Mouse (Mus musculus): ENCODE results near the gene Zkscan8. TPM values are rescaled to one million over a fixed set of nuclear protein-coding genes. Genes with fewer than 3 reads are reported as not detected.

Gene Zkscan8
- 19.1 TPM for polyA plus RNA-seq (2015; fragmentation: Illumina TruSeq; extraction: RNeasy Lipid Tissue Mini Kit (QIAGEN cat#74804); ENCODE audit: insufficient read depth, low replicate concordance)

GRCm38 (mm10) chr13:21530781-21531201 lies at the start of gene Zkscan8:
Gene Zkscan8, minus strand, starts transcription at chr13:21531120.

GRCm38 (mm10) chr13:21559793-21560192 lies 28.9 kb upstream of the Zkscan8 start, which contains the start of gene Olfr1535:
Gene Olfr1535, minus strand, starts transcription at chr13:21559893.

GRCm38 (mm10) chr13:21542708-21543107 lies 11.8 kb upstream of the Zkscan8 start, which contains the start of gene Olfr1366:
Gene Olfr1366, minus strand, starts transcription at chr13:21542808.

GRCm38 (mm10) chr13:21501182-21501581 lies 29.7 kb downstream of the Zkscan8 start, which contains the start of gene Gm11273:
Gene Gm11273, minus strand, starts transcription at chr13:21501418.

GRCm38 (mm10) chr13:21495080-21495479 lies 35.8 kb downstream of the Zkscan8 start, which contains the start of gene AK157302:
Gene AK157302, plus strand, starts transcription at chr13:21495223.

GRCm38 (mm10) chr13:21478759-21479670 lies 51.9 kb downstream of the Zkscan8 start, which contains the start of the genes Zkscan4 and Gm10065:
Gene Zkscan4, plus strand, starts transcription at chr13:21478907.
Gene Gm10065, minus strand, starts transcription at chr13:21479441.

GRCm38 (mm10) chr13:21468061-21469019 lies 62.6 kb downstream of the Zkscan8 start, which contains the start of gene Nkapl:
Gene Nkapl, minus strand, starts transcription at chr13:21468509.

Other genes starting within 250 kb of the Zkscan8 start
- not detected for gene Gpx5, start 238.4 kb downstream of the Zkscan8 start, polyA plus RNA-seq (2015; fragmentation: Illumina TruSeq; extraction: RNeasy Lipid Tissue Mini Kit (QIAGEN cat#74804); ENCODE audit: insufficient read depth, low replicate concordance)
- not detected for gene Gpx6, start 219.0 kb downstream of the Zkscan8 start, polyA plus RNA-seq (2015; fragmentation: Illumina TruSeq; extraction: RNeasy Lipid Tissue Mini Kit (QIAGEN cat#74804); ENCODE audit: insufficient read depth, low replicate concordance)
- gene Olfr1367, start 184.2 kb downstream of the Zkscan8 start, polyA plus RNA-seq (2015; fragmentation: Illumina TruSeq; extraction: RNeasy Lipid Tissue Mini Kit (QIAGEN cat#74804); ENCODE audit: insufficient read depth, low replicate concordance): not detected
- gene Zscan12, start 168.3 kb downstream of the Zkscan8 start, polyA plus RNA-seq (2015; fragmentation: Illumina TruSeq; extraction: RNeasy Lipid Tissue Mini Kit (QIAGEN cat#74804); ENCODE audit: insufficient read depth, low replicate concordance): 7.2 TPM
- gene Zkscan3, start 128.4 kb downstream of the Zkscan8 start, polyA plus RNA-seq (2015; fragmentation: Illumina TruSeq; extraction: RNeasy Lipid Tissue Mini Kit (QIAGEN cat#74804); ENCODE audit: insufficient read depth, low replicate concordance): 109 TPM
- gene Pgbd1, start 90.1 kb downstream of the Zkscan8 start, polyA plus RNA-seq (2015; fragmentation: Illumina TruSeq; extraction: RNeasy Lipid Tissue Mini Kit (QIAGEN cat#74804); ENCODE audit: insufficient read depth, low replicate concordance): 1.5 TPM
- 108 TPM for gene Zscan26, start 77.4 kb downstream of the Zkscan8 start, polyA plus RNA-seq (2015; fragmentation: Illumina TruSeq; extraction: RNeasy Lipid Tissue Mini Kit (QIAGEN cat#74804); ENCODE audit: insufficient read depth, low replicate concordance)
- 0.32 TPM for gene Nkapl, start 62.6 kb downstream of the Zkscan8 start, polyA plus RNA-seq (2015; fragmentation: Illumina TruSeq; extraction: RNeasy Lipid Tissue Mini Kit (QIAGEN cat#74804); ENCODE audit: insufficient read depth, low replicate concordance)
- gene Zkscan4, start 52.2 kb downstream of the Zkscan8 start, polyA plus RNA-seq (2015; fragmentation: Illumina TruSeq; extraction: RNeasy Lipid Tissue Mini Kit (QIAGEN cat#74804); ENCODE audit: insufficient read depth, low replicate concordance): 1.2 TPM
- gene Gm10065, start 51.7 kb downstream of the Zkscan8 start, polyA plus RNA-seq (2015; fragmentation: Illumina TruSeq; extraction: RNeasy Lipid Tissue Mini Kit (QIAGEN cat#74804); ENCODE audit: insufficient read depth, low replicate concordance): not detected
- gene AK157302, start 35.9 kb downstream of the Zkscan8 start, polyA plus RNA-seq (2015; fragmentation: Illumina TruSeq; extraction: RNeasy Lipid Tissue Mini Kit (QIAGEN cat#74804); ENCODE audit: insufficient read depth, low replicate concordance): 1.3 TPM
- gene Gm11273, start 29.7 kb downstream of the Zkscan8 start, polyA plus RNA-seq (2015; fragmentation: Illumina TruSeq; extraction: RNeasy Lipid Tissue Mini Kit (QIAGEN cat#74804); ENCODE audit: insufficient read depth, low replicate concordance): 1.8 TPM
- gene Olfr1366, start 11.7 kb upstream of the Zkscan8 start, polyA plus RNA-seq (2015; fragmentation: Illumina TruSeq; extraction: RNeasy Lipid Tissue Mini Kit (QIAGEN cat#74804); ENCODE audit: insufficient read depth, low replicate concordance): not detected
- gene Olfr1535, start 28.8 kb upstream of the Zkscan8 start, polyA plus RNA-seq (2015; fragmentation: Illumina TruSeq; extraction: RNeasy Lipid Tissue Mini Kit (QIAGEN cat#74804); ENCODE audit: insufficient read depth, low replicate concordance): not detected
- gene Olfr1364, start 50.6 kb upstream of the Zkscan8 start, polyA plus RNA-seq (2015; fragmentation: Illumina TruSeq; extraction: RNeasy Lipid Tissue Mini Kit (QIAGEN cat#74804); ENCODE audit: insufficient read depth, low replicate concordance): not detected
- gene Olfr1362, start 82.9 kb upstream of the Zkscan8 start, polyA plus RNA-seq (2015; fragmentation: Illumina TruSeq; extraction: RNeasy Lipid Tissue Mini Kit (QIAGEN cat#74804); ENCODE audit: insufficient read depth, low replicate concordance): not detected
- gene Olfr11, start 111.4 kb upstream of the Zkscan8 start, polyA plus RNA-seq (2015; fragmentation: Illumina TruSeq; extraction: RNeasy Lipid Tissue Mini Kit (QIAGEN cat#74804); ENCODE audit: insufficient read depth, low replicate concordance): not detected
- not detected for gene Olfr1361, start 132.3 kb upstream of the Zkscan8 start, polyA plus RNA-seq (2015; fragmentation: Illumina TruSeq; extraction: RNeasy Lipid Tissue Mini Kit (QIAGEN cat#74804); ENCODE audit: insufficient read depth, low replicate concordance)
- gene Olfr1360, start 146.3 kb upstream of the Zkscan8 start, polyA plus RNA-seq (2015; fragmentation: Illumina TruSeq; extraction: RNeasy Lipid Tissue Mini Kit (QIAGEN cat#74804); ENCODE audit: insufficient read depth, low replicate concordance): not detected
- gene Olfr1359, start 167.0 kb upstream of the Zkscan8 start, polyA plus RNA-seq (2015; fragmentation: Illumina TruSeq; extraction: RNeasy Lipid Tissue Mini Kit (QIAGEN cat#74804); ENCODE audit: insufficient read depth, low replicate concordance): not detected
- not detected for gene Hist1h2bl, start 185.0 kb upstream of the Zkscan8 start, polyA plus RNA-seq (2015; fragmentation: Illumina TruSeq; extraction: RNeasy Lipid Tissue Mini Kit (QIAGEN cat#74804); ENCODE audit: insufficient read depth, low replicate concordance)
- not detected for gene Hist1h2ai, start 185.3 kb upstream of the Zkscan8 start, polyA plus RNA-seq (2015; fragmentation: Illumina TruSeq; extraction: RNeasy Lipid Tissue Mini Kit (QIAGEN cat#74804); ENCODE audit: insufficient read depth, low replicate concordance)
- not detected for gene Hist1h3h, start 186.5 kb upstream of the Zkscan8 start, polyA plus RNA-seq (2015; fragmentation: Illumina TruSeq; extraction: RNeasy Lipid Tissue Mini Kit (QIAGEN cat#74804); ENCODE audit: insufficient read depth, low replicate concordance)
- gene Hist1h2bm, start 190.9 kb upstream of the Zkscan8 start, polyA plus RNA-seq (2015; fragmentation: Illumina TruSeq; extraction: RNeasy Lipid Tissue Mini Kit (QIAGEN cat#74804); ENCODE audit: insufficient read depth, low replicate concordance): not detected
- not detected for gene Hist1h4j, start 203.9 kb upstream of the Zkscan8 start, polyA plus RNA-seq (2015; fragmentation: Illumina TruSeq; extraction: RNeasy Lipid Tissue Mini Kit (QIAGEN cat#74804); ENCODE audit: insufficient read depth, low replicate concordance)
- gene Hist1h4k, start 219.4 kb upstream of the Zkscan8 start, polyA plus RNA-seq (2015; fragmentation: Illumina TruSeq; extraction: RNeasy Lipid Tissue Mini Kit (QIAGEN cat#74804); ENCODE audit: insufficient read depth, low replicate concordance): not detected
- not detected for gene Hist1h2ak, start 222.7 kb upstream of the Zkscan8 start, polyA plus RNA-seq (2015; fragmentation: Illumina TruSeq; extraction: RNeasy Lipid Tissue Mini Kit (QIAGEN cat#74804); ENCODE audit: insufficient read depth, low replicate concordance)
- not detected for gene Hist1h2bn, start 223.0 kb upstream of the Zkscan8 start, polyA plus RNA-seq (2015; fragmentation: Illumina TruSeq; extraction: RNeasy Lipid Tissue Mini Kit (QIAGEN cat#74804); ENCODE audit: insufficient read depth, low replicate concordance)
- not detected for gene Hist1h1b, start 249.5 kb upstream of the Zkscan8 start, polyA plus RNA-seq (2015; fragmentation: Illumina TruSeq; extraction: RNeasy Lipid Tissue Mini Kit (QIAGEN cat#74804); ENCODE audit: insufficient read depth, low replicate concordance)

Measured in spleen, adult 10 weeks (tissue).